Mouse (Mus musculus): ENCODE data around the gene Csf2rb. TPM values are rescaled to one million over a fixed set of nuclear protein-coding genes. Genes with fewer than 3 reads are reported as not detected.
A peak's percentile ranks its signal among the peaks of the same experiment; 100 is the strongest.
"Not testable (repeated sequence)": the region's sequence is repeated elsewhere in the genome, so short reads cannot be mapped to it uniquely, and the experiment has no call there.

The Csf2rb gene
- polyA plus RNA-seq, 1 experiment from 2014 or later, result 1.3 TPM

DNA sequence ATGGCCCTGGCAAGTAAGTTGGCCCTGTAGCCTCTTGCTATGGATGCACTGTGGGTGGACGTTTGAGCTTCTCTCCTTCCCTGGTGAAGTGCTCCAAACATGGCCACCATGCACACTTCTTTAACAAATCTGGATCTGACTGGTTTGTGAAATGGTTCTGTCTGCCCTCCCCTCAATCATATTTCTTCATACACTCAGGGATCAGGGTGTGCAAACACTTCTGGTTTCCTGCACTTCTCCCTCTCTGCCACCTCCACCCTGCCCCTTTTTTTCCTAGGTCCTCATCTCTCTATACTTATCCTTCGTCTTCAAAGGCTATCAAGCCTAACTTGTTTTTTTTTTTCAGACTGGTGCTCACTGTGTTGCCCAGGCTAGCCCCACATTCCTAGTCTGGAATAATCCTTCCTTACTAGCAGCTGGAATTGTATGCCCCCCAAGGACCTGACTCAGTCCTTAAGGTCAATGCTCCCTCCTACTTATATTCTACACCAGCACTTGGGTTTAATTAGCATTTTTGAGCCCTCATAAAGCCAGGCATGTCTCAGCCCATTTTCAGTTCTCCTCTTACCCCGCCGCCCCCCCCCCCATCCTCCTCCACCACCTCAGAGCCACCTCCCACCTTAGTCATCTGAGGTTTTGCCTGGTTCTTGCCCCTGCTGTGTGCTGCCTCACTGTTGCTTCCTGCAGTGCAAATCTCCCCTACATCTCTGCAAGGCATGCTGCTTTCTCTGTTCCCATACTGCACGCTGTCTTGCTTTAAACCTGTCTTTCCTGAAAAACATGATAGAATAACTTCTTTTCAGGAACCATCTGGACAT, 6.2 kb downstream of the Csf2rb start:
- H3K4me2 ChIP-seq (ENCODE audit: low read depth, severe bottlenecking), result no peak overlapping the region; the same call in 1 of the 2 replicates

GRCm38 (mm10) chr15:78332981-78333380, 7.4 kb downstream of the Csf2rb start:
- no peaks in the 10 kb centered on the region for H3K4me1 ChIP-seq (ENCODE audit: control insufficient read depth, insufficient read depth, low read length)
- no peak overlapping the region for H3K9ac ChIP-seq (ENCODE audit: low read length)
- WGBS, result 78% methylated on average over 6 of the region's 6 CpGs
- no peak overlapping the region for H3K27ac ChIP-seq (replicated peaks; ENCODE audit: low read depth, low read length)
- H3K36me3 ChIP-seq (ENCODE audit: control insufficient read depth, insufficient read depth, low read length), result no peaks in the 10 kb centered on the region
- ATAC-seq (ENCODE audit: insufficient number of reproducible peaks, low FRiP score, low TSS enrichment, low read depth) (no peak), DNase-seq (ENCODE audit: low spot score) (no peak)
- H3K4me2 ChIP-seq (ENCODE audit: low read depth, severe bottlenecking), result no peak overlapping the region
- H3K9me3 ChIP-seq (ENCODE audit: control insufficient read depth, low read length), result no peaks in the 10 kb centered on the region
- no peak overlapping the region for H3K4me3 ChIP-seq (ENCODE audit: low read depth, low read length)
- H3K27me3 ChIP-seq (ENCODE audit: control insufficient read depth, insufficient read depth, low read length), result no peaks in the 10 kb centered on the region

More for the DNA sequence above, 6.2 kb downstream of the Csf2rb start:
- Histone ChIP-seq H3K4me1 (ENCODE audit: control insufficient read depth, insufficient read depth, low read length) (no peaks in the 10 kb centered on the region), H3K27ac (replicated peaks; ENCODE audit: low read depth, low read length) (no peak overlapping the region), H3K9ac (ENCODE audit: low read length) (no peak overlapping the region), H3K4me3 (ENCODE audit: low read depth, low read length) (no peak overlapping the region), H3K27me3 (ENCODE audit: control insufficient read depth, insufficient read depth, low read length) (no peaks in the 10 kb centered on the region), H3K9me3 (ENCODE audit: control insufficient read depth, low read length) (no peaks in the 10 kb centered on the region), H3K36me3 (ENCODE audit: control insufficient read depth, insufficient read depth, low read length) (no peaks in the 10 kb centered on the region)
- WGBS, result 67% methylated on average over 3 of the region's 5 CpGs
- DNase-seq (ENCODE audit: low spot score) (no peak), ATAC-seq (ENCODE audit: insufficient number of reproducible peaks, low FRiP score, low TSS enrichment, low read depth) (no peak)

DNA sequence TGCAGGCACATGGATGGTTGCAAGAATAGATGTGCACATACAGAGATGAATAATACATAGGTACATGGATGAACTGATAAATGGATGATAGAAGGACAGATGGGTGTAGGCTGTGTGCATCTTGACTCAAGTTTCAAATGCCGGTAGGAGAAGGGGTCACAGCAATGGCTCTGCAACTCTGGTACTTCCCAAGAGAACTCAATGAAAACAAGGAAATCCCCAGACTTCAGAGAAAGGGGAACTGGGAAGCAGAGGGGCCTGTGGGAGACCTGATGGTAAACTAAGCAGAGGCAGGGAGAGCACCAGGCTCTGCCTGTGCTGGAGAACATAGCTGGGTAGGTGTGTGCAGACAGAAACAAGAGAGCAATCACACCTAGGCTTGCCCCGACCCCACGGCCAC, 8.8 kb downstream of the Csf2rb start:
- H3K27ac ChIP-seq (replicated peaks; ENCODE audit: low read depth, low read length), result no peak overlapping the region
- H3K9ac ChIP-seq (ENCODE audit: low read length), result no peak overlapping the region
- no peaks in the 10 kb centered on the region for H3K36me3 ChIP-seq (ENCODE audit: control insufficient read depth, insufficient read depth, low read length)
- DNase-seq (ENCODE audit: low spot score), result no peak
- H3K4me2 ChIP-seq (ENCODE audit: low read depth, severe bottlenecking), result no peak overlapping the region
- no peaks in the 10 kb centered on the region for H3K9me3 ChIP-seq (ENCODE audit: control insufficient read depth, low read length)
- H3K27me3 ChIP-seq (ENCODE audit: control insufficient read depth, insufficient read depth, low read length), result no peaks in the 10 kb centered on the region
- no peak for ATAC-seq (ENCODE audit: insufficient number of reproducible peaks, low FRiP score, low TSS enrichment, low read depth)
- no peaks in the 10 kb centered on the region for H3K4me1 ChIP-seq (ENCODE audit: control insufficient read depth, insufficient read depth, low read length)
- WGBS, result 78% methylated on average over 3 of the region's 3 CpGs
- no peak overlapping the region for H3K4me3 ChIP-seq (ENCODE audit: low read depth, low read length)

- not testable (repeated sequence) for H3K4me2 ChIP-seq (ENCODE audit: low read depth, severe bottlenecking); H3K4me3 ChIP-seq (ENCODE audit: low read depth, low read length); H3K27ac ChIP-seq (replicated peaks; ENCODE audit: low read depth, low read length); H3K4me1 ChIP-seq (ENCODE audit: control insufficient read depth, insufficient read depth, low read length); ATAC-seq (ENCODE audit: insufficient number of reproducible peaks, low FRiP score, low TSS enrichment, low read depth); H3K9ac ChIP-seq (ENCODE audit: low read length); H3K9me3 ChIP-seq (ENCODE audit: control insufficient read depth, low read length); H3K36me3 ChIP-seq (ENCODE audit: control insufficient read depth, insufficient read depth, low read length); H3K27me3 ChIP-seq (ENCODE audit: control insufficient read depth, insufficient read depth, low read length)
- peak; percentile 38 for DNase-seq (ENCODE audit: low spot score)
- WGBS, result 28% methylated on average over 7 of the region's 7 CpGs
Measured at GRCm38 (mm10) chr15:78339627-78340423, 14.3 kb downstream of the Csf2rb start.

DNA sequence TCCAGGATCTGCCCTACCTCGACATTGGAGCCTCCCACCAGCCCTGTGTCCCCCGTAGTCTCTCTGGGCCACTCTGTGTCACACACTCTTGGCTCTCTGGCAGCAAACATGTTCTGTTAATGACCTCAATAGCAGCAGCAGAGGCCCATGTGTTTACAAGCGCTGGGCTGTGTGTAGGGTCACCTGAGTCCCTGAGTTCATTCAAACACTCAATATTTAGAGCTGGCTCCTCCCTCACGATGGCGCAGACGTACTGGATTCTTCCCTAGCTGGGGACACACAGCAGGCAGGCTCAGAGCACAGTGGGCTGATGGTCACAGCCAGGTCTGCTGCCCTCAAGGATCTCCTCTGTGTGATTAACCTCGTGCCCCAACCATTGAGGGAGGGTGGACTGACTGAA, 15.4 kb downstream of the Csf2rb start:
- H3K36me3 ChIP-seq (ENCODE audit: control insufficient read depth, insufficient read depth, low read length); H3K4me1 ChIP-seq (ENCODE audit: control insufficient read depth, insufficient read depth, low read length); ATAC-seq (ENCODE audit: insufficient number of reproducible peaks, low FRiP score, low TSS enrichment, low read depth); H3K27ac ChIP-seq (replicated peaks; ENCODE audit: low read depth, low read length); H3K4me2 ChIP-seq (ENCODE audit: low read depth, severe bottlenecking); H3K4me3 ChIP-seq (ENCODE audit: low read depth, low read length); H3K9ac ChIP-seq (ENCODE audit: low read length); H3K27me3 ChIP-seq (ENCODE audit: control insufficient read depth, insufficient read depth, low read length); H3K9me3 ChIP-seq (ENCODE audit: control insufficient read depth, low read length); DNase-seq (ENCODE audit: low spot score): not testable (repeated sequence)
- WGBS, result 74% methylated on average over 4 of the region's 7 CpGs

- H3K4me2 ChIP-seq (ENCODE audit: low read depth, severe bottlenecking), result no peak overlapping the region
- no peaks in the 10 kb centered on the region for H3K27me3 ChIP-seq (ENCODE audit: control insufficient read depth, insufficient read depth, low read length)
- H3K4me1 ChIP-seq (ENCODE audit: control insufficient read depth, insufficient read depth, low read length), result no peaks in the 10 kb centered on the region
- no peaks in the 10 kb centered on the region for H3K36me3 ChIP-seq (ENCODE audit: control insufficient read depth, insufficient read depth, low read length)
- ATAC-seq (ENCODE audit: insufficient number of reproducible peaks, low FRiP score, low TSS enrichment, low read depth) (no peak), DNase-seq (ENCODE audit: low spot score) (no peak)
- H3K27ac ChIP-seq (replicated peaks; ENCODE audit: low read depth, low read length), result no peak overlapping the region
- no peak overlapping the region for H3K9ac ChIP-seq (ENCODE audit: low read length)
- 39% methylated on average over 1 of the region's 1 CpGs for WGBS
- no peaks in the 10 kb centered on the region for H3K9me3 ChIP-seq (ENCODE audit: control insufficient read depth, low read length)
- H3K4me3 ChIP-seq (ENCODE audit: low read depth, low read length), result no peak overlapping the region
Measured at GRCm38 (mm10) chr15:78343683-78344082, 18.1 kb downstream of the Csf2rb start.

DNA sequence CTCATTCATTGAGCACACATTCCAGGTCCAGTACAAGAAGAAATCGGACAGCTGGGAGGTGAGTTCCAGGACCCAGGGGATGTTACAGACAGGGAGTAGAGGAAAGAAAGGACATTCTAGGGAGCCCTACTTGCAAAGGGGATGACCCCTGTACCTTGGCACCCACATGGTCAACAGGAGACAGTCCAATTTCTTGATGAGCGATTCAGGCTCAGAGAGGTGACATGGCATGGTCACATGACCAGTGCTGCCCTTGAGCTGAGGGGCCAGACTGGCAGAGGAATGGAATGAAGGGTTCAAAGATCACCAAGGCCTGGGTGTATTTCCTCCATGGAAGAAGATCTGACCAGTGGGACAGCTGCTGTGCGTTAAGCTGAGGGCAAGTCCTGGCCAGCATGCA, 19.0 kb downstream of the Csf2rb start:
- no peak for DNase-seq (ENCODE audit: low spot score)
- WGBS, result 92% methylated on average over 3 of the region's 3 CpGs
- H3K9ac ChIP-seq (ENCODE audit: low read length), result no peak overlapping the region
- ATAC-seq (ENCODE audit: insufficient number of reproducible peaks, low FRiP score, low TSS enrichment, low read depth), result no peak
- no peaks in the 10 kb centered on the region for H3K27me3 ChIP-seq (ENCODE audit: control insufficient read depth, insufficient read depth, low read length)
- H3K36me3 ChIP-seq (ENCODE audit: control insufficient read depth, insufficient read depth, low read length), result no peaks in the 10 kb centered on the region
- H3K9me3 ChIP-seq (ENCODE audit: control insufficient read depth, low read length), result no peaks in the 10 kb centered on the region
- H3K27ac ChIP-seq (replicated peaks; ENCODE audit: low read depth, low read length), result no peak overlapping the region
- H3K4me3 ChIP-seq (ENCODE audit: low read depth, low read length), result no peak overlapping the region
- H3K4me2 ChIP-seq (ENCODE audit: low read depth, severe bottlenecking), result no peak overlapping the region
- H3K4me1 ChIP-seq (ENCODE audit: control insufficient read depth, insufficient read depth, low read length), result no peaks in the 10 kb centered on the region

DNA sequence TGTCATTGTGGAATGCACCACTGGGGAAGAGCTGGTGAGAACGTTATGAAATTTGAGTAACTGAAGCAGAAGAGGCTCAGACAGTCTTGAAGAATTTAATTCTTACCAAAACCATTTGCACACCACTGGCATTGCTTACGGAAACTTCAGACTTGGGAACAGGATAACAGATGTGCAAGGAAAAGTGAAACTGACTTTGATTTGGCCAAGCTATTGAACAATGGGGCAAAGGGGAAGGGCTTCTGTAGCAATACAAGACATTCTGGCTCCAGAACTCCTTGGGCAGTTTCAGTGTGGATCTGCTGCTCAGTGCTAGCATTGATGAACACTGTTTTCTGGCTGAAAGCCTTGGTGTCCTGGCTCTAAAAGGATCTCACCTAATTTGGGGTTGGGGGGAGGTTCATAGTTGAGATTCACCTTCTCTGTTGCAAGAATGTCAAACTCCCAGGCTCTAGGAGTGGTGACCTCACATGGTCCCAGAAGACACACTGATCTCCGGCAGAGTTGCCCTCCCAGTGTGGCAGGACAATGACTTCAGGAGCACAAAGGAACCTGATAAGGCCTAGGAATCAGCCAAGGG, 26.1 kb downstream of the Csf2rb start:
- H3K9ac ChIP-seq (ENCODE audit: low read length), result no peak overlapping the region
- H3K4me1 ChIP-seq (ENCODE audit: control insufficient read depth, insufficient read depth, low read length), result no peaks in the 10 kb centered on the region
- 66% methylated on average over 3 of the region's 3 CpGs for WGBS
- DNase-seq (ENCODE audit: low spot score) (no peak), ATAC-seq (ENCODE audit: insufficient number of reproducible peaks, low FRiP score, low TSS enrichment, low read depth) (no peak)
- H3K27me3 ChIP-seq (ENCODE audit: control insufficient read depth, insufficient read depth, low read length), result no peaks in the 10 kb centered on the region
- no peak overlapping the region for H3K27ac ChIP-seq (replicated peaks; ENCODE audit: low read depth, low read length)
- no peak overlapping the region for H3K4me2 ChIP-seq (ENCODE audit: low read depth, severe bottlenecking)
- no peaks in the 10 kb centered on the region for H3K9me3 ChIP-seq (ENCODE audit: control insufficient read depth, low read length)
- no peak overlapping the region for H3K4me3 ChIP-seq (ENCODE audit: low read depth, low read length)
- H3K36me3 ChIP-seq (ENCODE audit: control insufficient read depth, insufficient read depth, low read length), result no peaks in the 10 kb centered on the region

Data from limb, embryonic 11.5 days (tissue).